Mouse (Mus musculus) myocyte (in vitro differentiated cells): ENCODE measurements around the gene Aanat. TPM values are rescaled to one million over a fixed set of nuclear protein-coding genes. Genes with fewer than 3 reads are reported as not detected.

Experiments
- H3K27me3 ChIP-seq: one replicate; pipeline ENCODE4 v1.6.1; 2011; ENCODE audit not compliant: control insufficient read depth, insufficient read depth, insufficient read length
- H3K36me3 ChIP-seq: one replicate; pipeline ENCODE4 v1.6.1; 2011; ENCODE audit not compliant: control insufficient read depth, insufficient read depth
- H3K4me2 ChIP-seq: one replicate; pipeline ENCODE4 v1.6.1; 2011; ENCODE audit warnings: low read depth, control low read depth
- H3K4me3 ChIP-seq: one replicate; pipeline ENCODE4 v1.5.1; 2011; ENCODE audit warnings: mild to moderate bottlenecking, control low read depth, moderate library complexity
- H3K79me2 ChIP-seq: one replicate; pipeline ENCODE4 v1.6.1; 2011; ENCODE audit not compliant: control insufficient read depth, insufficient read depth
- H3ac ChIP-seq: one replicate; pipeline ENCODE4 v1.6.1; 2011; ENCODE audit not compliant: control insufficient read depth, insufficient read length
- CEBPB ChIP-seq: IDR thresholded peaks from 2 replicates; pipeline ENCODE4 v1.6.1; 2011; ENCODE audit warnings: mild to moderate bottlenecking, moderate library complexity; ENCODE audit not compliant: poor library complexity, insufficient read depth, severe bottlenecking
- E2F4 ChIP-seq: IDR thresholded peaks from one replicate; pipeline ENCODE4 v1.6.1; 2011; ENCODE audit warnings: mild to moderate bottlenecking, control low read depth, moderate library complexity; ENCODE audit not compliant: insufficient read depth
- MAX ChIP-seq: IDR thresholded peaks from one replicate; pipeline ENCODE4 v1.6.1; 2011; ENCODE audit warnings: low read depth, mild to moderate bottlenecking, control low read depth
- MYOD1 ChIP-seq, 3 experiments: IDR thresholded peaks; one replicate each; pipeline ENCODE4 v1.6.1; 2011; ENCODE audit warnings: control low read depth in 2 of 3, low read depth in 2 of 3, mild to moderate bottlenecking in 2 of 3, moderate library complexity in 1 of 3; ENCODE audit not compliant: insufficient read length in 2 of 3, control insufficient read depth in 1 of 3
- MYOG ChIP-seq, 3 experiments: IDR thresholded peaks; one replicate each; pipeline ENCODE4 v1.6.1; 2011; ENCODE audit warnings: control low read depth in 2 of 3, low read depth in 2 of 3, mild to moderate bottlenecking in 2 of 3; ENCODE audit not compliant: insufficient read length in 2 of 3, control insufficient read depth in 1 of 3, insufficient read depth in 1 of 3
- POLR2A ChIP-seq: IDR thresholded peaks from one replicate; pipeline ENCODE4 v1.6.1; 2011; ENCODE audit warnings: low read depth, mild to moderate bottlenecking, control low read depth, moderate library complexity; ENCODE audit not compliant: insufficient read length
- POLR2AphosphoS2 ChIP-seq: IDR thresholded peaks from one replicate; pipeline ENCODE4 v1.6.1; 2011; ENCODE audit warnings: low read depth, control low read depth; ENCODE audit not compliant: insufficient read length
- REST ChIP-seq: IDR thresholded peaks from one replicate; pipeline ENCODE4 v1.6.1; 2011; ENCODE audit warnings: mild to moderate bottlenecking, control low read depth, moderate library complexity; ENCODE audit not compliant: insufficient read depth, insufficient read length
- SRF ChIP-seq: IDR thresholded peaks from one replicate; pipeline ENCODE4 v1.6.1; 2011; ENCODE audit warnings: low read depth; ENCODE audit not compliant: control insufficient read depth, insufficient read length
- TCF12 ChIP-seq: IDR thresholded peaks from one replicate; pipeline ENCODE4 v1.6.1; 2011; ENCODE audit warnings: mild to moderate bottlenecking, control low read depth; ENCODE audit not compliant: poor library complexity, insufficient read depth, severe bottlenecking
- TCF3 ChIP-seq: IDR thresholded peaks from one replicate; pipeline ENCODE4 v1.6.1; 2011; ENCODE audit warnings: low read depth, control low read depth; ENCODE audit not compliant: insufficient read length
- USF1 ChIP-seq: IDR thresholded peaks from one replicate; pipeline ENCODE4 v1.6.1; 2011; ENCODE audit warnings: low read depth, mild to moderate bottlenecking, control low read depth, moderate library complexity
- polyA plus RNA-seq: library from polyadenylated mRNA; unstranded; fragments of >200 nt; fragmentation: generic; extraction: Trizol; gene quantifications from one replicate; pipeline ENCODE4 v1.2.1, GENCODE M21; 2012; ENCODE audit warnings: missing spikeins

Aanat gene
- polyA plus RNA-seq, 1 experiment = not detected

DNA sequence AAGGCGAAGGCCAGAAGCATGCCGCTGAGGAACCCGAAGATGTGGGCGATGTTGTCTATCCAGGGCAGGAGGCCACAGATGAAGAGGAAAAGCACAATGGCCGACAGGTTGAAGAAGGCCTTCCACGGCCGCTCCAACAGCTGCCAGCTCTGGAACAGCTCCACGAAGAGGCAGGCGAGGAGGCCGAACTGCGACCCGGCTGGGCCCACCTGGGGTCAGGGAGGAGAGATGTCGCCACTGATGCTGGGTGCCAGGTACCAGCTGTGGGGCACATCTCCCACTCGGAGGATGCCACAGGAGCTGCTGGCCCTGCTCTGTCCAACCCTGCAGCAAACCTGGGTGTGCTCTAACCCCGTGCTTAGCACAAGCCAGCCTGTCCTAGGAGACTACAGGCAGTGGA lies 13.0 kb downstream of the Aanat start:
- no peak for TF ChIP-seq MAX
- H3K36me3 ChIP-seq = peaks cover 5% of the 10 kb centered on the region

DNA sequence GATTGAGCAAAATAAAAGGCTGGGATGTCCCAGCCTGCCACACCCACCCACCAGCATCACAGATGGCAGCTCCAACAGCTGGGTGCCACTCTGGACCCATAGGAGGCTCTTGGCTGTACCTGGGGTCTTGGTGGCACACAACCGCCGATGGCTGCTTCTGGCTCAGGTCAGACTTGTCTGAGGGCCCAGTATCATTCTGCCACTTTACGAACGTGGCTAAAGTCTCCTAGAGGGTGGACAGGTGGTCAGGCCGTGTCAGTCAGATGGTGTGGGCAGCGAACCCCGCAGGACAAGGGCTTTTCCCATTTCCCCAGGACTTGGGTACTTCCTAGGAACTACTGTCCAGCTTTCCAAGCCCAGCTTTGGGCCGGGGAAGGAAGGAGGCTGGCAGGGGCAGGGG lies 14.9 kb downstream of the Aanat start:
- Histone ChIP-seq H3ac (no peak overlapping the region), H3K4me3 (no peak overlapping the region), H3K4me2 (no peak overlapping the region), H3K79me2 (no peaks in the 10 kb centered on the region), H3K27me3 (no peaks in the 10 kb centered on the region), H3K36me3 (peaks cover 7% of the 10 kb centered on the region)
- TF ChIP-seq CEBPB (no peak), MYOD1 (IDR thresholded peaks at IDR 0.05; ENCODE audit: control insufficient read depth in 1 of 3, insufficient read length in 2 of 3, low read depth in 2 of 3) (no peak), E2F4 (no peak), TCF12 (no peak), POLR2AphosphoS2 (no peak), USF1 (no peak), REST (no peak), MAX (no peak)

More for the DNA sequence above, 13.0 kb downstream of the Aanat start:
- H3K79me2 ChIP-seq = no peaks in the 10 kb centered on the region
- no peak overlapping the region for H3K4me2 ChIP-seq
- H3ac ChIP-seq = no peak overlapping the region
- H3K27me3 ChIP-seq = no peaks in the 10 kb centered on the region
- no peak overlapping the region for H3K4me3 ChIP-seq

DNA sequence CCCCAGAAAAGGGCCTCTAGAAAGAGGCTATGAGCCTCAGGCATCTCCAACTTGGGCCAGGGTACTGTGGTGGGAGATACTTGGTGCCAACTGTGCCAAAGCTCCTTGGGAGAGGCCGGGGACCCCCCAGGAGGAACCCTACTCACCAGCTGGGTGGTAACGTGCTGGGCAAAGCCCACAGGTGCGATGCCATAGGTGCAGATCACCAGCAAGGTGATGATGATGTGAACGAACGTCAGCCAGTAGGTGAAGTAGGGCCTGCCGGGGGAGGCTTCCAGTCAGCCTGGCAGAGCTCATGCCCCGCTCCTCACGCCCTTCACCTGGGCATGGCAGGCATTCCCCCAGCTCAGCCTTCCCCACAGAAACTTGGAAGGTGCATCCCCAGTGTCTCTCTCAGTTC lies 15.8 kb downstream of the Aanat start:
- no peak overlapping the region for H3K4me2 ChIP-seq
- no peaks in the 10 kb centered on the region for H3K27me3 ChIP-seq
- TF ChIP-seq REST (no peak), USF1 (no peak), TCF3 (no peak), MYOG (IDR thresholded peaks at IDR 0.05; ENCODE audit: control insufficient read depth in 1 of 3, insufficient read depth in 1 of 3, insufficient read length in 2 of 3, low read depth in 2 of 3) (no peak), MYOD1 (IDR thresholded peaks at IDR 0.05; ENCODE audit: control insufficient read depth in 1 of 3, insufficient read length in 2 of 3, low read depth in 2 of 3) (no peak), SRF (no peak)
- no peak overlapping the region for H3ac ChIP-seq
- H3K36me3 ChIP-seq = peaks cover 9% of the 10 kb centered on the region
- no peak overlapping the region for H3K4me3 ChIP-seq
- no peaks in the 10 kb centered on the region for H3K79me2 ChIP-seq

DNA sequence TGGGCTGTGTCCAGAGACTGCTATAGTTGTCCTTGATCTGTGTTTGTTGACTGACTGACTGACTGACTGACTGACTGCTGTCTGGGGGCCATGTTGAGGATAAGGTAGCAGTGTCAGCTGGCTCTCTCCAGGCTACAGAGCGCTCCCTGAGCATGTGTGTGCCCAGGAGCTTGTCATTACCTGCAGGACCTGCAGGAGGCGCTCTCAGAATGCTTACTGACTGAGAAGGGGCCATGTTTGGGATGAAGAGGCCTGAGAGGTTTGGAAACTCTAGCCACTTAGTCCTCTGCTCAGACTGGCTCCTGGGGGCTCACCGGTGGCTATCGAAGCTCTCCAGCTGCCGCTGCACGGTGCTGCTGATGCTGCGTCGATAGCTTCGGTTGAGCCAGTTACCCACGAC lies 17.1 kb downstream of the Aanat start:
- peaks cover 9% of the 10 kb centered on the region for H3K36me3 ChIP-seq
- H3ac ChIP-seq = no peak overlapping the region
- no peak overlapping the region for H3K4me2 ChIP-seq
- TF ChIP-seq E2F4 (no peak), TCF12 (no peak), SRF (no peak), USF1 (no peak), POLR2AphosphoS2 (no peak), MYOG (IDR thresholded peaks at IDR 0.05; ENCODE audit: control insufficient read depth in 1 of 3, insufficient read depth in 1 of 3, insufficient read length in 2 of 3, low read depth in 2 of 3) (no peak), MYOD1 (IDR thresholded peaks at IDR 0.05; ENCODE audit: control insufficient read depth in 1 of 3, insufficient read length in 2 of 3, low read depth in 2 of 3) (no peak)
- H3K4me3 ChIP-seq = no peak overlapping the region
- no peaks in the 10 kb centered on the region for H3K79me2 ChIP-seq
- H3K27me3 ChIP-seq = no peaks in the 10 kb centered on the region

DNA sequence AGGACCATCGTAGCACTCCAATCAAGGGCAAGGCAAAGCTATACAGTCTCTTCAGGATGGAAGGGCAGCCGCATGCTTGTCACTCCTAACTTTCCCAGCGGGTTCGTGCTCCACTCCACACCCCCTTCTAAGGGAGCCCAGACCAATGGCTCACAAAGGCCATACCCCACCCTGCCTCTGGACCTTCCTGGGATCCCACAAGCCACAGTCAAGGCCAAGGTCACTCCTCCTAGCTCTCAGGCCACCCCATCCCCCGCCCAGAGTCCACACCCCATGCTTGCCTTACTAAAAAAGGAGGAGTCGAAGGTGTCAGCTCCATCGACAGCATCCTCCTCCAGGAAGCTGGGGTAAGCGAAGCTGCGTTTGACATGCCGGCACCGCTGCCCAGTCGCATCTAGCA lies 17.9 kb downstream of the Aanat start:
- TF ChIP-seq USF1 = no peak
- no peak for TF ChIP-seq POLR2AphosphoS2
- no peak for TF ChIP-seq SRF
- TF ChIP-seq REST = no peak
- TF ChIP-seq E2F4 = no peak
- TF ChIP-seq MYOD1 (IDR thresholded peaks at IDR 0.05; ENCODE audit: control insufficient read depth in 1 of 3, insufficient read length in 2 of 3, low read depth in 2 of 3) = no peak
- TF ChIP-seq CEBPB = no peak
- TF ChIP-seq MAX = no peak
- no peak for TF ChIP-seq TCF12
- no peak for TF ChIP-seq MYOG (IDR thresholded peaks at IDR 0.05; ENCODE audit: control insufficient read depth in 1 of 3, insufficient read depth in 1 of 3, insufficient read length in 2 of 3, low read depth in 2 of 3)
- TF ChIP-seq TCF3 = no peak
- TF ChIP-seq POLR2A = no peak
- Histone ChIP-seq H3K36me3 (peaks cover 9% of the 10 kb centered on the region), H3K4me2 (no peak overlapping the region), H3K4me3 (no peak overlapping the region), H3K79me2 (no peaks in the 10 kb centered on the region), H3K27me3 (no peaks in the 10 kb centered on the region), H3ac (no peak overlapping the region)

DNA sequence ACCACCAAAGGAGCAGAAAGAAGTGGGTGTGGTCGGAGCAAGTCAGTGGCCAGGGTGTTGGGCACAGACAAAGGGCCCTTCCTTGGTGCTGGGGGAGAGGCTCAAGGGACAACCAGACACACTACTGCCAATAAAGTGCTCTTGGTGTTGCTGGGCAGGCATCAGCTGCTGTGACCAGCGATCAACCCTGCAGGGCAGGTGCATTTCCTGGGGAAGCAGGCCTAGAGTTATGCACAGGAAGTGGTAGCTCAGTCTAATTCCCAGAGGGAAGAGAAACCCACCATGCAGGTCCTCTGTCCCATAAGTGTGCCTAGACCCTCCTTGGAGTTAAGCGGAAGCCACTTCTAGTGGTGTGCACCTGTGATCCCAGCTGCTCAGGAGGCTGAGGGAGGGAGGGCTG lies 21.5 kb downstream of the Aanat start:
- H3K4me3 ChIP-seq = no peak overlapping the region
- no peaks in the 10 kb centered on the region for H3K27me3 ChIP-seq
- H3K79me2 ChIP-seq = no peaks in the 10 kb centered on the region
- H3ac ChIP-seq = no peak overlapping the region
- H3K36me3 ChIP-seq = peaks cover 9% of the 10 kb centered on the region
- TF ChIP-seq MYOG (IDR thresholded peaks at IDR 0.05; ENCODE audit: control insufficient read depth in 1 of 3, insufficient read depth in 1 of 3, insufficient read length in 2 of 3, low read depth in 2 of 3) (no peak), MYOD1 (IDR thresholded peaks at IDR 0.05; ENCODE audit: control insufficient read depth in 1 of 3, insufficient read length in 2 of 3, low read depth in 2 of 3) (no peak), CEBPB (no peak), REST (no peak), USF1 (no peak), POLR2A (no peak)
- no peak overlapping the region for H3K4me2 ChIP-seq
